Mouse (Mus musculus) intestine, embryonic 16.5 days (tissue): ENCODE data around the gene Hsd3b4. TPM values are rescaled to one million over a fixed set of nuclear protein-coding genes. Genes with fewer than 3 reads are reported as not detected.
"Not testable (repeated sequence)": the region's sequence is repeated elsewhere in the genome, so short reads cannot be mapped to it uniquely, and the experiment has no call there.

Experiments
- ATAC-seq: fragments of 200-750 bp; cut with Nextera tagmentation; 2 replicates; pipeline ENCODE4 v1.8.0; 2017; ENCODE audit warnings: moderate TSS enrichment, moderate library complexity
- H3K27ac ChIP-seq: fragments of 300-500 bp; sonication (generic); 2 replicates; pipeline ENCODE4 v1.5.1; 2014; ENCODE audit warnings: mild to moderate bottlenecking, low read length
- H3K27me3 ChIP-seq: fragments of 300-500 bp; sonication (generic); replicated peaks from 2 replicates; pipeline ENCODE4 v1.6.1; 2014; ENCODE audit warnings: low read length, control low read depth, mixed read lengths; ENCODE audit not compliant: control insufficient read depth, insufficient read depth
- H3K36me3 ChIP-seq: fragments of 300-500 bp; sonication (generic); 2 replicates; pipeline ENCODE4 v1.6.1; 2014; ENCODE audit warnings: low read length, control low read depth; ENCODE audit not compliant: control insufficient read depth, insufficient read depth
- H3K4me1 ChIP-seq: fragments of 300-500 bp; sonication (generic); 2 replicates; pipeline ENCODE4 v1.6.1; 2014; ENCODE audit warnings: low read length, control low read depth, mixed read lengths; ENCODE audit not compliant: control insufficient read depth, insufficient read depth
- H3K4me2 ChIP-seq: fragments of 300-500 bp; sonication (generic); 2 replicates; pipeline ENCODE4 v1.6.1; 2014; ENCODE audit warnings: low read depth, low read length, control low read depth
- H3K4me3 ChIP-seq: fragments of 300-500 bp; sonication (generic); 2 replicates; pipeline ENCODE4 v1.5.1; 2014; ENCODE audit warnings: mild to moderate bottlenecking, low read length
- H3K9ac ChIP-seq: fragments of 300-500 bp; sonication (generic); 2 replicates; pipeline ENCODE4 v1.6.1; 2014; ENCODE audit warnings: low read depth, low read length
- H3K9me3 ChIP-seq: fragments of 300-500 bp; sonication (generic); 2 replicates; pipeline ENCODE4 v1.6.1; 2016; ENCODE audit warnings: low read length, control low read depth; ENCODE audit not compliant: control insufficient read depth
- WGBS: fragments of 180-500 bp; shearing (Covaris S2); extraction: QIAGEN DNeasy Blood & Tissue Kit; methylation state at CpG from one replicate; pipeline ENCODE4 v1.1.7; 2014; 5-methylcytosine and 5-hydroxymethylcytosine counted together
- polyA plus RNA-seq: library from polyadenylated mRNA; unstranded; fragments of >200 nt; fragmentation: Nextera tagmentation; extraction: Ambion mirVana; gene quantifications from 2 replicates; pipeline ENCODE4 v1.2.1, GENCODE M21; 2015

Gene Hsd3b4
- polyA plus RNA-seq, 1 experiment from 2014 or later, result not detected

DNA sequence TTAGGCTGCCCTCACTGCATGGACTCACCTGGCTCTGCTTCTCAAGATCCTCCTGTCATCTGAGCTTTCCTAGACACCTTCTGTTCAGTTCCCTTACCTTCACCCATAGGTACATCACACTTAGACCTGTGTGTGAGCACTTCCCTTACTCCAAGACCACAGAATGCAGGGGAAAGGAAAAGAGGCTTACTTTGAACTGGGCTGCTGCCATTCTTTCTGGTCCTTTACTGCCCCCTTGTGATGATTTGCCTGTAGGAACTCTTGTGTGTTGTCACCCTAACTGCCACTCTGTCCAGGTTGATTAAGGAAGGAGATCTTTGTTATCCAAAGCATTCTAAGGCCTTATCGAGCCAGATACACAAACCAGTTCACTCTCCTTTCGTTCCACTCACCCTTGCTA is 13.6 kb downstream of the Hsd3b4 start:
- not testable (repeated sequence) for H3K4me3 ChIP-seq, H3K4me2 ChIP-seq, H3K4me1 ChIP-seq, H3K27ac ChIP-seq, H3K9me3 ChIP-seq, H3K9ac ChIP-seq, H3K36me3 ChIP-seq, H3K27me3 ChIP-seq
- WGBS, result no CpG with 5 or more reads among the region's 2 CpGs
- 0 out of 2 replicates have a peak, but pooled peaks have one; percentile 36 for ATAC-seq

DNA sequence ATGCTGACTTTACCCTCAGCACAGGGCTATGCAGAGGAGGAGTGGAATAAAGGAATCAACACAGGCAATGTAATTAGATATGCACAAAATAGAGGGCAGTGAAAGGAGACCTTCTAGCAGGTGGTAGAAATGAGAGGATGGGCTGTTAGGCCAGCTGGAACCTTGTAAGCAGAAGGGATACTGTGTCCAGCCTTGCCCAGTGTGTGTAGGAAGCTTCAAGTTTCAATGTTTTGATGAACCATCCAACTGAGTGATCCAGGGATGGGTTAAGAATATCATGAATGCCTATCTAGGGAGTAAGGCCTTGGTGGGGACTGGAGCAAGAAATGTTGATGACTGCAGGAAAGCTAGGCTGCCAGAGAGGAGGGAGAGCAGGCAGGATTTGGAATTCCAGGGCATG is 15.3 kb downstream of the Hsd3b4 start:
- H3K9ac ChIP-seq, H3K27me3 ChIP-seq, ATAC-seq, H3K36me3 ChIP-seq, H3K27ac ChIP-seq, H3K9me3 ChIP-seq, H3K4me2 ChIP-seq, H3K4me1 ChIP-seq, H3K4me3 ChIP-seq: not testable (repeated sequence)

DNA sequence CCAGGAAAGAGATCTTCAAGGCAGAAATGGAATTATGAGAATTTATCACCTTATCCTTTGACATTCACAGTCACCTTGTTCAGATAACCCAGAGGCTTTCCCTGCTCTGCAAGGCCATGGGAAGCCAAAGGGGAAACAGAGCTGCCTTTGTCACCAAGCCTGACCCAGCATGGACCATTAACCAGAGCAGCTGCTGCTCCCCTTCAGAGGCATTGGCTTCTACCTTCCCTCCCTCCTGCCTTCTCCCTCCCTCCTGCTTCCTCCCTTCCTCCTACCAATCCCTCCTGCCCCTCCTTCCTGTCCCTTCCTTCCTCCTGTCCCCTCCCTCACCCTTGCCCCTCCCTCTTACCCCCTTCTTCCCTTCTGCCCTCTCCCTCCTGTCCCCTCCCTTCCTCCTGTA is 16.1 kb downstream of the Hsd3b4 start:
- not testable (repeated sequence) for H3K9ac ChIP-seq, H3K4me2 ChIP-seq, H3K36me3 ChIP-seq, ATAC-seq, H3K9me3 ChIP-seq, H3K4me1 ChIP-seq, H3K4me3 ChIP-seq, H3K27ac ChIP-seq, H3K27me3 ChIP-seq

DNA sequence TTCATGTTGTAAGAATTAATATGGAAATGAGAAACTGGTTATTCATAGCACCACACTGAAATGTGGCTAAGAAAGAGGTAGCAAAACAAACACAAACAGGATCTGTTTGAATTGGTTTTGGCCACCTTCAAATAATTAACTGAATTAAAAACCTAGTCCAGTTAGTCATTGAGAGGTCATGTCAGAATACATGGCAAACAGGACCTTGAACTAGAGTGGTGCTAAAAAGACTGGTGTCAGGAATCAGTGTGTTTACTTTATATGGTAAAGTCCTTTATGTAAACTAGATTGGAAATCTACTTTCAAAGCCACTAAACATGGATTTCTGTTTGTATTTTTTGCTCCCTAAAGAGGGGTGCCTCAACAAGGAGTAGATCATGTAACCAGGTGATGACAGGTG is 38.8 kb downstream of the Hsd3b4 start:
- not testable (repeated sequence) for H3K4me1 ChIP-seq, H3K9ac ChIP-seq, ATAC-seq, H3K4me2 ChIP-seq, H3K36me3 ChIP-seq, H3K27ac ChIP-seq, H3K4me3 ChIP-seq, H3K27me3 ChIP-seq, H3K9me3 ChIP-seq

DNA sequence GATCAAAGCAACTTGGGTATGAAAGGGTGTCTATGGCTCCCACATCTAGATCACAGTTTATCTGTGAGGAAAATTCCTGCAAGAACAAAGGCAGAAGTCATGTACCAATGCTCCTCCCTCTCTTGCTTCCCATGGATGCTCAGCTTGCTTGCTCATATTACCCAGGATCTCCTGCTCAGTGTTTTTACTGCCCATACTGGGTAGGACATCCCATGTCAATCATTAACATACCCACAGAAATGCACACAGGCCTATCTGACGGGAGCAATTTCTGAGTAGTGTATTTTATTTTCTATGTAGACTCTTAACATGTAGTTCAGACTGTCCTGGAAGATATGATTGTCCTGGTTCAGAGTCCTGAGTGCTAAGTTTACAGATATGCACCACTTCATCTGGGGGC is 39.3 kb downstream of the Hsd3b4 start:
- not testable (repeated sequence) for H3K9ac ChIP-seq, H3K27me3 ChIP-seq, ATAC-seq, H3K4me1 ChIP-seq, H3K4me2 ChIP-seq, H3K9me3 ChIP-seq, H3K4me3 ChIP-seq, H3K36me3 ChIP-seq, H3K27ac ChIP-seq
- no CpG with 5 or more reads among the region's 1 CpGs for WGBS

DNA sequence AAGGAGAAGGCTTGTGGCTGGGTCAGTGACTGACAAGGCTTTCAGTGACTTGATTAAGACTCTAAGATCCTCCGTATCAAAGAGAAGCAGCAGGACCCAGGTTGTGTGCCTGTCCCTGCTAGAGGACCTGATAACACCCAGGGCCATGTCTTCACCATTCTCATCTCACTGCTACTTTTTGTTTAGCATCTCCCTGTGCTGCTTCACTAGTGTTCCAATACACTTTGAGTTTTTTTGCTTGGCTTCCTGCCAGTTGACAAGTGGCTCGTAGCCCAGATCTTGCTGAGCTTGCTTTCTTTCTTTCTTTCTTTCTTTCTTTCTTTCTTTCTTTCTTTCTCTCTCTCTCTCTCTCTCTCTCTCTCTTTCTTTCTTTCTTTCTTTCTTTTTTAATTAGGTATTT is 41.0 kb downstream of the Hsd3b4 start:
- not testable (repeated sequence) for H3K4me2 ChIP-seq, H3K4me1 ChIP-seq, H3K27me3 ChIP-seq, ATAC-seq, H3K27ac ChIP-seq, H3K36me3 ChIP-seq, H3K9me3 ChIP-seq, H3K4me3 ChIP-seq, H3K9ac ChIP-seq
- no CpG with 5 or more reads among the region's 2 CpGs for WGBS

DNA sequence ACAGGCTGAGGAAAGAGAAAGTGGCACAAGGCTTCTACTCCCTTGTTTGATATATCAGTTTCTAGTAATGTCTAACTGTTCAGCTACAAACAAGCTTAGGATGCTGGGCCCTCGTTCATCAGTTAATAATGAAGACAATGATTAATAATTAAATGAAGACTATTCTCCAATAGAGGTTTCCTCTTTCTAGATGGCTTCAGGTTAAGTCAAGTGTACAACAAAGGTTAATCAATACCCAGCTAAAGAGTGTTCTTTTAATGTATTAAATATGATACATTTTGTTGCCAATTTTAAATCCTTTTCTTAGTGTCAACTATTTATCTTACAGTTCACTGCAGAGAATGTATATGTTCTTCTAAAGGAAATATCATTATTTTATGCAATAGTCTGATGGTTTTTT is 53.3 kb downstream of the Hsd3b4 start, which contains the start of gene Gm4450:
Gene Gm4450, minus strand, starts transcription at position 101 of the 400 bp plus-strand sequence.
- WGBS, result no CpG with 5 or more reads among the region's 1 CpGs

DNA sequence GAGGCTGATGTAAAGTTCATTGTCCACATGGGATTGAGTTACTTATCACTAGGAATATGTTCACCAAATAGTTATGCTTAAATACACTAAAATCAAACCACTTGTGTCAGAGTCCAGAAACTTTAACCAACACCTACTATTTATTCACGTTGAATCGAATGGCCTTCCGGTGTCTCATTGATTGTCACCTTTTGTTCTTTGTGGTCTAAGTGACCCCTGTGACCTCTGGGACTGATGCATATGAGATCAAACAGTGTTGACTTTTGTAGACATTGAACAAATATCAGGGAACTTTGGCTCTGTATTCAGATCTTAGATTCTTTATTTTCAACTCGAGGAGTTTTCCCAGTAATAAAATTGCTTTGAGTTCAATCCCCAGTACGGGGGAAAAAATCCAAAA is 56.5 kb downstream of the Hsd3b4 start:
- H3K9ac ChIP-seq, H3K9me3 ChIP-seq, H3K4me1 ChIP-seq, H3K36me3 ChIP-seq, ATAC-seq, H3K4me3 ChIP-seq, H3K27ac ChIP-seq, H3K27me3 ChIP-seq, H3K4me2 ChIP-seq: not testable (repeated sequence)
- 61% methylated on average over 5 of the region's 5 CpGs for WGBS

More for the DNA sequence above, 53.3 kb downstream of the Hsd3b4 start, which contains the start of gene Gm4450:
- H3K4me2 ChIP-seq, H3K27ac ChIP-seq, H3K9ac ChIP-seq, H3K4me1 ChIP-seq, H3K4me3 ChIP-seq, H3K9me3 ChIP-seq, H3K36me3 ChIP-seq, ATAC-seq, H3K27me3 ChIP-seq: not testable (repeated sequence)

Other genes starting within 250 kb of the Hsd3b4 start
- 352 and 475 TPM in 2 replicates for gene Hmgcs2, start 230.1 kb downstream of the Hsd3b4 start, polyA plus RNA-seq
- gene Phgdh, start 170.5 kb downstream of the Hsd3b4 start, polyA plus RNA-seq, result 321 and 332 TPM in 2 replicates
- gene Zfp697, start 128.1 kb downstream of the Hsd3b4 start, polyA plus RNA-seq, result 6.1 and 7.4 TPM in 2 replicates
- not detected in 2 replicates for gene Gm4450, start 53.4 kb downstream of the Hsd3b4 start, polyA plus RNA-seq
- gene Gm10681, start 78.3 kb upstream of the Hsd3b4 start, polyA plus RNA-seq, result not detected in 2 replicates
- gene Hsd3b5, start 119.7 kb upstream of the Hsd3b4 start, polyA plus RNA-seq, result not detected in 2 replicates
- gene Hsd3b2, start 214.0 kb upstream of the Hsd3b4 start, polyA plus RNA-seq, result 0.56 and 0.77 TPM in 2 replicates